Mouse (Mus musculus): ENCODE measurements around the gene Taf12.

DNA sequence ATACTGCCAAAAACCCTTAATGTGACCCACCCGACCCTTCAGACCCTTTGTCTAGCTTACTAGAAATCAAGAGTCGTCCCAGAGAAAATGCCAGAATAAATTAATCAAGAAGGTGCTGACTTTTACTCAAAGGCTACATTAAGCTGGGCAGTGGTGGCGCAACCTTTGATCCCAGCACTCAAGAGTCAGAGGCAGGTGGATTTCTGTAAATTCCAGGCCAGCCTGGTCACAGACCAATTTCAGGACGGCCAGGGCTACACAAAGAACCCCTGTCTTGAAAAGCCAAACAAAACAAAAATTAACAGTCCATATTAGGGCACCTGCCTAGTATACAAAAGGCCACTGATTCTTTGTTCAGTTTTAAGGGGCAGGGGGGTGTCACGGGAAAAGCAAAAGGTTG lies 52.3 kb downstream of the Taf12 start:
- TF ChIP-seq POLR2A (IDR thresholded peaks at IDR 0.05; ENCODE audit: borderline replicate concordance, low read depth, low read length) (no peak), CTCF (IDR thresholded peaks at IDR 0.05; ENCODE audit: low read depth, low read length) (no peak)

All from bone marrow macrophage, adult 2 months (primary cell).